Mouse (Mus musculus) lung, adult 10 weeks (tissue): ENCODE results near the gene Nudt11. TPM values are rescaled to one million over a fixed set of nuclear protein-coding genes. Genes with fewer than 3 reads are reported as not detected.

Experiments used
- polyA plus RNA-seq: library from polyadenylated mRNA; stranded (reverse); fragments of 350-450 nt; fragmentation: Illumina TruSeq; extraction: RNeasy Lipid Tissue Mini Kit (QIAGEN cat#74804); gene quantifications from one replicate; pipeline ENCODE4 v1.2.3, GENCODE M21; 2014; ENCODE audit warnings: low read depth, low replicate concordance; ENCODE audit not compliant: insufficient read depth

Nudt11 gene
- polyA plus RNA-seq = 1.0 TPM

GRCm38 (mm10) chrX:6047066-6047935, at the start of gene Nudt11:
Gene Nudt11, plus strand, starts transcription at chrX:6047453.

GRCm38 (mm10) chrX:6082954-6083680, 35.9 kb downstream of the Nudt11 start, which contains the start of gene AU022751:
Gene AU022751, minus strand, starts transcription at chrX:6083419.

Other genes starting within 250 kb of the Nudt11 start
- gene AU022751, start 36.0 kb downstream of the Nudt11 start, polyA plus RNA-seq = not detected
- gene Nudt10, start 125.6 kb downstream of the Nudt11 start, polyA plus RNA-seq = 1.1 TPM